Mouse (Mus musculus) lung, embryonic 16.5 days (tissue): ENCODE results near the gene 6820408C15Rik. TPM values are rescaled to one million over a fixed set of nuclear protein-coding genes. Genes with fewer than 3 reads are reported as not detected.

Experiments
- ATAC-seq: fragments of 200-750 bp; cut with Nextera tagmentation; 2 replicates; pipeline ENCODE4 v1.8.0; 2017; ENCODE audit warnings: low read depth, mild to moderate bottlenecking, moderate library complexity
- H3K27ac ChIP-seq: fragments of 300-500 bp; sonication (generic); 2 replicates; pipeline ENCODE4 v1.5.1; 2014; ENCODE audit warnings: mild to moderate bottlenecking, control low read depth, low read length
- H3K27me3 ChIP-seq: fragments of 300-500 bp; sonication (generic); 2 replicates; pipeline ENCODE4 v1.6.1; 2014; ENCODE audit warnings: low read depth, low read length, mixed read lengths; ENCODE audit not compliant: control insufficient read depth, insufficient read depth
- H3K36me3 ChIP-seq: fragments of 300-500 bp; sonication (generic); 2 replicates; pipeline ENCODE4 v1.6.1; 2014; ENCODE audit warnings: low read length; ENCODE audit not compliant: control insufficient read depth, insufficient read depth
- H3K4me1 ChIP-seq: fragments of 300-500 bp; sonication (generic); replicated peaks from 2 replicates; pipeline ENCODE4 v1.6.1; 2014; ENCODE audit warnings: low read length, mixed read lengths; ENCODE audit not compliant: control insufficient read depth, insufficient read depth
- H3K4me2 ChIP-seq: fragments of 300-500 bp; sonication (generic); 2 replicates; pipeline ENCODE4 v1.6.1; 2014; ENCODE audit warnings: low read depth, low read length, control low read depth
- H3K4me3 ChIP-seq: fragments of 300-500 bp; sonication (generic); 2 replicates; pipeline ENCODE4 v1.5.1; 2014; ENCODE audit warnings: mild to moderate bottlenecking, low read length, control low read depth
- H3K9ac ChIP-seq: fragments of 300-500 bp; sonication (generic); 2 replicates; pipeline ENCODE4 v1.6.1; 2014; ENCODE audit warnings: low read length, control low read depth
- H3K9me3 ChIP-seq: fragments of 300-500 bp; sonication (generic); 2 replicates; pipeline ENCODE4 v1.6.1; 2016; ENCODE audit warnings: low read length; ENCODE audit not compliant: control insufficient read depth
- WGBS: fragments of 180-500 bp; shearing (Covaris S2); extraction: QIAGEN DNeasy Blood & Tissue Kit; methylation state at CpG from one replicate; pipeline ENCODE4 v1.1.7; 2014; 5-methylcytosine and 5-hydroxymethylcytosine counted together
- polyA plus RNA-seq: library from polyadenylated mRNA; unstranded; fragments of >200 nt; fragmentation: Nextera tagmentation; extraction: Ambion mirVana; gene quantifications from 2 replicates; pipeline ENCODE4 v1.2.1, GENCODE M21; 2015

Gene 6820408C15Rik
- polyA plus RNA-seq, 1 experiment from 2014 or later: 8.5 TPM

GRCm38 (mm10) chr2:152446642-152447041 lies 31.3 kb downstream of the 6820408C15Rik start:
- H3K27ac ChIP-seq: no peak overlapping the region
- no peak overlapping the region for H3K9ac ChIP-seq
- H3K4me3 ChIP-seq: no peak overlapping the region
- H3K27me3 ChIP-seq: no peaks in the 10 kb centered on the region
- H3K36me3 ChIP-seq: no peaks in the 10 kb centered on the region
- no peak for ATAC-seq
- H3K4me1 ChIP-seq: no peaks in the 10 kb centered on the region
- no peaks in the 10 kb centered on the region for H3K9me3 ChIP-seq
- H3K4me2 ChIP-seq: no peak overlapping the region
- 54% methylated on average over 2 of the region's 2 CpGs for WGBS

- WGBS: 17% methylated on average over 5 of the region's 5 CpGs
- H3K36me3 ChIP-seq: no peaks in the 10 kb centered on the region
- no peak overlapping the region for H3K4me2 ChIP-seq
- ATAC-seq: no peak
- H3K27me3 ChIP-seq: no peaks in the 10 kb centered on the region
- H3K4me3 ChIP-seq: no peak overlapping the region
- no peak overlapping the region for H3K9ac ChIP-seq
- no peaks in the 10 kb centered on the region for H3K4me1 ChIP-seq
- H3K9me3 ChIP-seq: no peaks in the 10 kb centered on the region
- H3K27ac ChIP-seq: no peak overlapping the region
Measured at GRCm38 (mm10) chr2:152447461-152447860, 32.1 kb downstream of the 6820408C15Rik start.

DNA sequence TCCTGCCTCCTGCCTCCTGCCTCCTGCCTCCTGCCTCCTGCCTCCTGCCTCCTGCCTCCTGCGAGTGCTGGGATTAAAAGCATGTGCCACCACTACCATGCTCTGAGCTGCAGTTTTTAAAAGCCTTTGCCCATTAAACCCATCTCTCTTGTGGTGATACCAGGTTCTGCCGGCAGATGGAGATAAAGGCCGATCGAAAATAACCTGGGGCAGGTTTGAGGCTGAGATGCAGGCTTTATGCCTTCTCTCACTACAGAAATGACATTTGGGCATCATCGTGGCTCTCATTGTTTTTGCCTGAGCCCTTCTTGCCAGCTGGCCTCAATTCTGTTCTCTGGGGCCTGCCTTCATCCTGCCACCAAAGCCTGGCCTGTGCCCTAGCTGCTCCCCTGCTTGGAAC lies 34.9 kb downstream of the 6820408C15Rik start:
- no peak overlapping the region for H3K27ac ChIP-seq
- ATAC-seq: no peak
- H3K27me3 ChIP-seq: no peaks in the 10 kb centered on the region
- WGBS: 3% methylated on average over 5 of the region's 5 CpGs
- no peaks in the 10 kb centered on the region for H3K36me3 ChIP-seq
- no peaks in the 10 kb centered on the region for H3K9me3 ChIP-seq
- H3K4me3 ChIP-seq: no peak overlapping the region
- no peak overlapping the region for H3K9ac ChIP-seq
- no peaks in the 10 kb centered on the region for H3K4me1 ChIP-seq
- no peak overlapping the region for H3K4me2 ChIP-seq

- Histone ChIP-seq H3K4me2 (no peak overlapping the region), H3K4me3 (no peak overlapping the region), H3K4me1 (no peaks in the 10 kb centered on the region), H3K9me3 (no peaks in the 10 kb centered on the region), H3K27me3 (no peaks in the 10 kb centered on the region), H3K36me3 (no peaks in the 10 kb centered on the region), H3K9ac (no peak overlapping the region), H3K27ac (no peak overlapping the region)
- WGBS: 53% methylated on average over 4 of the region's 4 CpGs
- 0 out of 2 replicates have a peak, but pooled peaks have one; percentile 34 for ATAC-seq
Measured at GRCm38 (mm10) chr2:152452101-152452781, 36.9 kb downstream of the 6820408C15Rik start.

DNA sequence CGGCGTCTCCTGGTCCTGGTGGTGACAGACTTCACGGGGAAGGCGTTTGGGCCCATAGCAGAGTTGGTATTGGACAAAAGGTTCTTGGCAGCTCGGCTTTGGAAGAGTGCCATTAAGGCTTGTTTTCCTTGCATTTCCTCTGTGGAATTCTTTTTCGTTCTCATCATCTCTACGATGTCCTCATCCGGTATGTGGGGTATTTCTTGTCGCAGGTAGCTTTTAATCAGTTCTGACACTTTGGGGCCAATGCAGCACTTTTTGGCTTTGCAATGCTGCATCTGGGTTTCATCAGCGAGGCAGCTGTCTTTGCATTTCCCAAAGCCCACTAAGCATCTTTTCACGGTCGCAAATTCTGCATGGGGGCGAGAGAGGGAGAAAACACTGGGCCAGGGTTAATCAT lies 43.9 kb downstream of the 6820408C15Rik start:
- WGBS: 40% methylated on average over 13 of the region's 13 CpGs

DNA sequence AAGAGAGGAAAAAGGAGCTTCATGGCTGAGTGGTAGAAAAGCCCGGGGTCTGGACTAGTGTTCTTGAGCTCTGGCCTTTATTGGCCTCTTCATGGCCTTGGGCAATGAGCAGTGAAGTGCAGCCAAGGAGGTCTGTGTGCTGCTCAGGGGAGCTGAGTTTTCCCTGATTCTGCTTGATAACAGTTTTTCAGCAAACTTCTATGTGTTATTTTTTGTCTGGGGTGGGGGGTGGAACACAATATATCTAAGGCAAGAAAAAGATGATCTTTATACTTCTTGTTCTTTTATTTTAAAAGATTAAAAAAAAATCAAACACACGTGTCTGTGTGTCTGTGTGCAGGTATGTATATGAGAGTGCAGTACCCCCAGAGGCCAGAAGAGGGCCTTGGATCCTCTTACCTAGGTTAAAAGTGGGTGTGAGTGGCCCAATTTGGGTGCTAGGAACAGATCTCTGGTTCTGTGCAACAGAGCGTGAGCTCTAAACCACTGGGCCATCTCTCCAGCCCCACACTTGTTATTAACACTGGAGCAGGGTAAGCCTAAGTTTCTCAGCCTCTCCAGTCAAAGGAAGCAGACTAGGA lies 49.3 kb downstream of the 6820408C15Rik start, which contains the start of gene Defb23:
TSS of gene Defb23 (minus strand) at position 51 of the 581 bp plus-strand sequence.
- Histone ChIP-seq H3K36me3 (no peaks in the 10 kb centered on the region), H3K9ac (no peak within 1 kb of the TSS), H3K4me2 (no peak within 1 kb of the TSS), H3K9me3 (no peaks in the 10 kb centered on the region), H3K4me1 (no peaks in the 10 kb centered on the region), H3K27me3 (no peaks in the 10 kb centered on the region), H3K4me3 (no peak within 1 kb of the TSS), H3K27ac (no peak within 1 kb of the TSS)
- ATAC-seq: no peak
- 81% methylated on average over 3 of the region's 3 CpGs for WGBS

More for the DNA sequence above, 43.9 kb downstream of the 6820408C15Rik start:
- H3K27ac ChIP-seq: no peak overlapping the region
- no peak overlapping the region for H3K9ac ChIP-seq
- no peak for ATAC-seq
- H3K36me3 ChIP-seq: no peaks in the 10 kb centered on the region
- no peaks in the 10 kb centered on the region for H3K27me3 ChIP-seq
- no peaks in the 10 kb centered on the region for H3K4me1 ChIP-seq
- no peaks in the 10 kb centered on the region for H3K9me3 ChIP-seq
- H3K4me2 ChIP-seq: no peak overlapping the region
- H3K4me3 ChIP-seq: no peak overlapping the region

DNA sequence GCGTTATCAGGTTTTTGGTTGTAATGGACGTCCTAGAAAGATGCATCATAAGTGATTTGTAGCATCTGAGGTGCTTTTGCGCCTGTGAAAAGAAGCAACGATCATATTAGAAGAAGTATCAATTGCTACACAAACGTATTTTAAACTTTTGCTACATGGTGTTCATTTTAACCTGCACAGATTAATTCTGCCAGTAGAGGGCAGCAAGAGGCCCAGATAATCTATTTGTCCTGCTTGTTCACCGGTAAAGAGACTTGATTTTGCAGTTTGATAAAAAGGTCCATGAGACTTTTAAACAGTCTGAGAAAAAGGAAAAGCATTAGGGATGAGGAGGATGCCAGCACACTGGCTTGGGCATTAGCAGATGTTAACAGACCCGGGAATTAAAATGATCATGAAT lies 55.6 kb downstream of the 6820408C15Rik start:
- Histone ChIP-seq H3K4me3 (no peak overlapping the region), H3K27me3 (no peaks in the 10 kb centered on the region), H3K27ac (no peak overlapping the region), H3K4me1 (no peaks in the 10 kb centered on the region), H3K36me3 (no peaks in the 10 kb centered on the region), H3K4me2 (no peak overlapping the region), H3K9me3 (no peaks in the 10 kb centered on the region), H3K9ac (no peak overlapping the region)
- WGBS: 25% methylated on average over 7 of the region's 7 CpGs
- no peak for ATAC-seq

DNA sequence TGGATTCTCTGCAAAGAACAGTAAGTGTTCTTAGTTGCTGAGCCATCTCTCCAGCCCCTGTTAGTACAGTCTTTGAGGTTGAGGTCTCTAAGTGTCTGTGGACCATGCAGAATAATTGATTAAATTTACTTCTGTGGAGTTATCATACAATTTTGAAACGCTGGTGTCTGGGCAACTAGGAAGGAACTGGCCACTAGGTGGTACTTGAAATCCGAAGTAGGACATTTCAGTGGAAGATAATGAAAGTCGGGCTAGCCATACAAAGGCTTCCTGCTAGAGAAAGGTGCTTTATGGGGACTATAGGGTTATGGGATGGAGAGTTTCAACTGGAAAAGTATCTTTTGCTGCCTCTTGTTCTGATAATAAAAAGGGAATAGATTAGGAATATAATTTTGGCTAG lies 57.0 kb downstream of the 6820408C15Rik start:
- Histone ChIP-seq H3K36me3 (no peaks in the 10 kb centered on the region), H3K4me2 (no peak overlapping the region)
- WGBS: 17% methylated on average over 3 of the region's 3 CpGs

GRCm38 (mm10) chr2:152476763-152477162 lies 61.4 kb downstream of the 6820408C15Rik start, which contains the start of gene Defb20:
Gene Defb20 (plus strand): TSS chr2:152477063.
- Histone ChIP-seq H3K27ac (no peak within 1 kb of the TSS), H3K4me2 (no peak within 1 kb of the TSS), H3K36me3 (no peaks in the 10 kb centered on the region), H3K4me3 (no peak within 1 kb of the TSS), H3K9me3 (no peaks in the 10 kb centered on the region), H3K27me3 (no peaks in the 10 kb centered on the region), H3K4me1 (no peaks in the 10 kb centered on the region), H3K9ac (no peak within 1 kb of the TSS)
- ATAC-seq: no peak
- WGBS: 46% methylated on average over 2 of the region's 2 CpGs

More for the DNA sequence above, 57.0 kb downstream of the 6820408C15Rik start:
- no peak overlapping the region for H3K27ac ChIP-seq
- H3K9me3 ChIP-seq: no peaks in the 10 kb centered on the region
- no peaks in the 10 kb centered on the region for H3K4me1 ChIP-seq
- ATAC-seq: no peak
- no peaks in the 10 kb centered on the region for H3K27me3 ChIP-seq
- H3K9ac ChIP-seq: no peak overlapping the region
- H3K4me3 ChIP-seq: no peak overlapping the region
